Mouse (Mus musculus) cerebellum, postnatal 36 days (tissue): ENCODE data around the gene Dgki.

Experiments
- DNase-seq, 2 experiments: peaks; one replicate each; pipeline ENCODE4 v3.0.0; 2021 to 2022; ENCODE audit warnings: mixed read lengths in 2 of 2

Dgki gene

DNA sequence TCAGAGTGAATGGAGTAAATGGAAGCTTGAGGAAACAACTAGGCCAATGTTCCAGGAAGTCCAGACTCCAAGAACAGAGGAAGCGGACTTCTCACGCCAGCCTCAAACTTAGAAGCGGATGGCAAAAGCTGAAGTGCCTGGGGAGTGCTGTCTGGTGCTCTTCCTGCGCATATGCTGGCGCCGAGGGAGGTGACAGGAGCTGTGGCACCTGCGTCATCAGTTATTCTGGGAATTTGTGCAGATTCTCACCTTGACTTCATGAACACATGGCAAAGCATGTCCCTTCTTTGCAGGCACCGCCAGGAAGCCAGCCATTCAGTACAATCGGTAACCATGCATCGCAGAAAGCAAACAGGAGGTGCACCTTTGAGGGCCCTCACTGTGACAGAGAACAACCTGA, 301.0 kb downstream of the Dgki start:
- DNase-seq, result peak; percentile 71 to 77

DNA sequence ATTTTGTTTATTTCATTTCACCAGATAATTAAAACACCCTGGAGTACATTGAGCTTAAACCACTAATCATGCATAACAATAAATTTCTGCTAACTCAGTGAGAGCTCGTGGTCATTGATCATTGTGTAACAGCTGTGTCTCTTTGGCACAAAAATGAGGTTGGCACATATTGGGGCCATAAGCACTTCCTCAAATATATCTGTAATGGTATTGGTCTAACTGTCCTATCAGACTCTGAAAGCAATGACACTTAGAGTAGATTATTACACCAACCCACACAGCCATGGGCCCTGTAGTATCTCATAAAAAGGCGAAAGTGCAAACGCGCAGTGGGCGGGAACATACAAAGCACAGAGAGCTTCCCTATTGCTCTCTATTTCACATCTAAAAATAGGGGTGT, 305.7 kb downstream of the Dgki start:
- DNase-seq, result no peak

DNA sequence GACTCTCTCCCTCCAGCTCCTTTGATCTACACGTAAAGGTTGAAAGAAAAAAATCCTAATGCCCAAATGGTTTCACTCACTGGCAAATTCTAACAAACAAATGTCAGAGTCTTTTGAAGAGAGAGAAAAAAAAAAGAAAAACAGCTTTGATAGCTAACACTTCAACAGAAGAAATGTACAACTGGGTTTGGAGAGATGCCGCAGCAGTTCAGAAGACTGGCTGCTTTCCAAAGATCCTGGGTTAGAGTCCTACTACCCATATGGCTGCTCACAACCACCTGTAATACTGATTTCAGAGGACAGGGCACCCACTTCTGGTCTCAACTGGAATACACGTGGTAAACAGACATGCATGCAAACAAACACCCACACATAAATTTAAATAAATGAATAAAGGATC, 309.8 kb downstream of the Dgki start:
- no peak for DNase-seq

DNA sequence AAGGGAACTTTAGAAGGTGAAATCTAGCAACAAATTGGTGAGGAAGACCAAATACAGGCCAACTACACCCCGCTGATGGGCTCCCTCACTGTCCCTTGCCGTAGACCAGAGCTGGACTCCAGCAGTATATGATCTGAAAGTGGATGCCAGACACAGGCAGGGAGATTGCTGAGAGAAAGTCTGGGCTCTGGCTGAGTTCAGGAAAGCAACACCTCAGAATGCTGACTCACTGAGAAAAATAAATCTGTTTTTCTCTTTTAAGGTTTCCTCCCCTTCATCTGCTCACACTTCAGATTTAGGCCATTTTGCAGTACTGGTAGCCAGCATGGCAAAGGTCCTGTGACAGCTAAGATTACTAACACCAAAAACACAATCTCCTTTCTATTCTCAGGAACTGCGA, 311.2 kb downstream of the Dgki start:
- DNase-seq, result no peak

DNA sequence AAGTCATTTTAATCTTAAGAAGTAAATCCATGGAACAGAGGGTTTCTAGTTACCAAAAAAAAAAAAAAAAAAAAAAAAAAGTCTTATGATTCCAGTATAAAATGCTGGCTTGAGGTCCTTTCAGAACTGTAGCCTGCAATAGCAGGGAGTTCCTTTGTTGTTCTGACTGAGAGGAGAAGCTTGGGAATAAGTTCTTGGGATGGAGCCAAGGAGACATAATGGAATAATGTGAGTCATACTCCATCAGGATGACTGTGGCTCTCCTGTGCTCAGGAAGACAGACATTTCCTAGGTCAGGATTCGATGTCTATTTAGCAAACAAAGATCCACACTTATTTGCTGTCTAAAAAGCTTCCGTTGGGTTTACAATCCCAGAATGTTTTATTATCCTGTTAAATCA, 318.3 kb downstream of the Dgki start:
- peak in 1 of 2 experiments; percentile 33 for DNase-seq

DNA sequence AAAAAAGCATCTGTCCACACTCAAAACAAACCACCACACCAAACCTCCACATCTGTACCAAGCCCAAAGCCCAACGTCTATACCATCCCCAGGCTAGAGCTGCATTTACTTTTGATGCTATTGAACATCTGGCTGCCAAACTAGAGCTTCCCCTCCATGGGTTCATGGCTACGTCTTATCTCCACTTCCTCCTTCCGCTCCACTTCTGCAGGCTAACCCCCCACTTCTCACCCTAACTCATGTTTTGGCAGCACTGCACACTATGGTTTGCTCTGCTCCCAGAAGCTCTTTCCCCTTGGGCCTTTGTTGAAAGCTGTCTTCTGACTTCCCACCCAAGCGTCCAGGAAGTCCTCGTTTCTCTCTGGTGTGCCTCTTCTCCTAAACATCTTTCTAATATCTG, 319.5 kb downstream of the Dgki start:
- no peak for DNase-seq

DNA sequence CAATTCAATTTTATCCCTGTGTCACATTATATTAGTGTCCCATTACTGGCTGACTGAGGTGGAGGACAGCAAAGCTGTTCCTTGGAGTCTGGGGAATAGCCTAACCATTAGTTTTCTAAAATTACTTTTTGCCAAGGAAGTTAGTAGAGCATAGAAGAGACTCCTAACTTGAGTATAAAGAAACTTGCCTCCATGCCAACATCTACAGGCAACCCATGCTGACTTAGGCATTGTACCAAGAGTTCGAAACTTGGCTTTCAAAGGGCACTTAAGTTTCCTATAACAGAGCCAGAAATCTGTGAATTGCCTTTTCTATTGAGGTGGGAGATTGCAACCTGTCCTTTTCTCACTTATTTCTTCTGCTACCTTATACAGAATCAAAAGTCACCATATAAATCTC, 321.8 kb downstream of the Dgki start:
- no peak for DNase-seq

DNA sequence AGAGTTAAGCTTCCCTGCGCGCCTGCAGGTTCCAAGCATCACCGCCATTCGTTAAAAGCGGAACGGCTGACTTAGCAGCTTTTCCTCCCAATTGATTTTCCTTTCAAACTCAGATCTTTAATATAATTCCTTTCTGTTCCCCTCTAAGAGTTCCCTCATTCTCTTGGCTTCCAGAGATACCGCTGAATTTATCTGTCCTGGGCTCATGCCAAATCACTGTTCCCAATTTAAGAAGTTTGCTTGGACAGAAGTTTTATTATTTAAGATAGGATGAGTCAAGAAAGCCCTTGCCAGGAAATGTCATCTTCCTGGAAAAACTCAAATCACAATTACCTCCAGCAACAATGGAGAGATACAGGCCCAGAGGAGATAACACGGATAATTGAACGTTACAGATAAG, 326.9 kb downstream of the Dgki start:
- no peak for DNase-seq

DNA sequence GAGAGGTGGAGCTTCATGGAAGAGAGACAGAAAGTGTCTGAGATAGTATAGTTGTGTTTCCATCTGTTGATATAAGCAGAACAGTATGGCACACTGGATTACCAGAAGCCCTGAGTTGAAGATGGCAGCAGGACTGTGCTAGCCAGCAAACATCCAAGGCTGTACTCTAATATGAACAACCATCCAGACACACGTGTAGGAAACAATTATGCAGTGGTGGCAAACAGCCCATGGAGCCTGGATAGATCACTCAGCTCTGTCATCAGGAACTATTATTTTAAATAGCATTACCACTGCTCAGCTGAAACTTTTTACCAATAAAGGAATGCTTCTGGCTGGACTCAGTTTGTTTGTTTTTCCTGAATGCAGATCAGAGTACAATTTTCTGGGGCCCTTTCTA, 327.5 kb downstream of the Dgki start:
- DNase-seq, result no peak

DNA sequence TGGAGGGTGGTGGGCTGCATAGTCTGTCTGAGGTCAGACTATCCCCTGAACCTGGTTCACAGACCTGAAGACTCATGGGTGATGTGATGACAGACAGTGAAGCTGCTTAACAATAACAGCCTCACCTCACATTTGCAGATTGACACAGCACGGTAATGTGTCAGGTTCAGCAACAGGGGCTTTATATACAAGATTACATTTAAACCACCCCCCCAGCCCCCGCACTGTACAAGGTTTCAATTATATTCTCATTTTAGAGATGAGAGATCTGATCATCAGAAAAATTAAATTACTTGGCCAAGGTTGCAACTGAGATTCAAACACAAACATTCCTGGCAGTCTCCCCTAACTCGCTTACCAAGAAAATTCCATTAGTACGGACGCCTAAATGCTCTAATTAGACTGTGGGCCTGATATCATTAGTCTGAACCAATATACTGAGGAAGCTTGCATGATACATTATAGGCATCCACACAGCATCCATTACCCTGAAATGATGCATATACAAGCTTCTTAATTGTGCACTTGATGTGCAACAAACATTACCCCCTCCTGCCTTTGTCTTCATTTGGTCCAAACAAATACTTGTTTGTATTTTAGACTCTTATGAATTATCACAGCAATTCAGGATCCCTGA, 330.6 kb downstream of the Dgki start:
- no peak for DNase-seq

DNA sequence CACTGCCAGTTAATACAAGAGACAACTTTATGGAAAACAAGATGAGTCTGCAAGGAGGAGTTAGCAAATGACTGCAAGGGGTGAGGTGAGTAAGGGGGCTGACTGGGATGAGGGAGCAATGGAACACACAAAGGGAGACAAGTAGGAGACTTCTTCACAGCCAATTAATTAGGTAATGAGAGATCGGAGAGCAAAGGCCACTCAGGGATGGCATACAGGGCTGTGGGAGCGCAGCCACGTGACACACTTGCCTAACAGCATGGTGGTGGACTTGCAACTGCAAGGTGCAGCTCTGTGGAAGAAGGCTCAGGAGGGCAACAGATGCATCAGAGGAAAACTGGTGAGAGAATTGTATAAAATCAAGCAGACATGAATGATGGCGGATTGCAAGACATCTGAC, 339.3 kb downstream of the Dgki start:
- no peak for DNase-seq

DNA sequence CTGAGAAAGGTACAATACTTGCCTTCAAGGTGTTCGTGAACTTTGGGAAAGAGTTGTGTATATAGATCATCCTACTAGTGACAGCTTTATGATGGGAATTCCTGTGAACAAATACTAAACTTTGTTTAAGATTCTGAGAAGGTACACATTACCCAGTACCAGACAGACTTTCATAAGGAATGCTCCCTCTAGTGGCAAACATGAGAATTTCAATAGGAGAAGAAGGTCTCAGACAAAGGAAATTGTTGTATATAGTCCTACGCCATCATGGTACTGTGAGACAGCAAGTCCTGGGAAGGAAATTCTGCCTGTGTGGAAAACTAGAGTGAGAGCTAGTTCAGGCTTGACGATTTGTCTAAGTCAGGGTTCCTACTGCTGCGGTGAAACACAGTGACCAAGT, 344.7 kb downstream of the Dgki start:
- DNase-seq, result no peak

DNA sequence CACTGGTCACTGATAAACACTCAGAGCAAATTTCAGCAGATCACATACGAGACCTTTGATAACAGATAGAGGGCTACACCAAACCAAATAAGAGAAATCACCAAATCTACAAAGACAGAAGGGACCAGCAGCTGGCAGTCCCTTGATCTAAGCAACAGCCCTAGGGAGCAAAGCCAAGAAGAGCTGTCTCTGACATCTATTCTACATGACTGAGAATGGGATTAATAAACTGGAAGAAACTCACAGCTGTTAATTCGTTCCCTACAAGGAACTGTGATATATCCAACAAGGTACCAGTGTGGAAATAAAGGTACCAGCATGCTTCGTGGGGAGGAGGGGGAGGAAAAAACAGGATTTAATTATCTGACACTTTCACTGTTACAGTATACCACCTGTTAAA, 349.3 kb downstream of the Dgki start:
- no peak for DNase-seq

DNA sequence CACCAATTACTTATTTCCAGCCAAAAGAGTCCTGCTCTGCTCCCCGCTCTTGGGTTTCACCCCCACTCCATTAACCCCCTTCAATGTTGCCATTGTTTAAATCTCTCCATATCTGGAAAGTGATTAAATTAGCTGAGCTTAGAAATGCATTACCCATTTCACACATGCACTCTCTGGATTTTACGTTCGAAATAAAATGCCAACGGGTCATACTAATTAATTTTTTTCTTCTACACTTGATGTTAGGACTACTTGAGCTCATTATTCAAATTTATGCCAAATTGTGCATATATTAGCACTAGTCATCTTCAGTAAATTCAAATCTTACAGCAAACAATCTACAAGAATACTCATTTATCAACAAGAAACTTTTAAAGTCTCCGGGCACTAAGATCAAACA, 352.1 kb downstream of the Dgki start:
- no peak for DNase-seq

DNA sequence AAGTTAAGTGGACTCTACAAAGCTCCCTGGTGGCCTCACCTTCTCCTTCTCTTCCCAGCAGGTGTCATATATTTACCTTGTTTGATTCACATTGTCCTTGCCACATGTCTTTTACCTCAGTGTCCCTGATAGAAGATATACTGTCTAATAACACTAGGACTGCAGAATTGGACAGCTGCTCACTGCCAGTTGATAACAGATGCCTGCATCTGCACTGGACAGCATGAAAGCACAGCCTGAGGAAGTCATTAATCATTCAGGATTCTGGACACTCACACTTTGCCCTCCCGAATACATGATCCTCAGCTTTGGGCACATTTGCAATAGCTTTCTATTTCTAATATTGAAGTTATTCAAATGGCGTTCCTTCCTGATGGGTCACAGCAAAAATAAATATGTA, 362.5 kb downstream of the Dgki start:
- DNase-seq, result no peak

DNA sequence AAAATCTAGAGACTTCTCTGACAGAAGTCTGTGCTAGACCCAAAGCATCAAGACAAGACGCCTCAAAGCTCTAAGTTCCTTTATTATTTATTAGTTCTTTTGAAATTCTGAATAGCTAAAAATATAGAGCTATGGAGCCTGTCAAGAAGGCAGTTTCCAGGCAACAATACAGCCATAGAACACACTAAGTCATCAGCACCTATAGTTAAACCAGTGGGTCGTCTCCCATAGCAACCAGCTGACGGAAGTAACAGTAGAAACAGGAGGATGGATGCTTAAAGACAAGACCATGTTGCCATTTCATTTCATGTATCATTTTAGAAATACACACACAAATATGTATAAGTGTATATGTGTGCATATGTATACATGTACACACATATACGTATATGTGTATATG, 363.2 kb downstream of the Dgki start:
- DNase-seq, result no peak

DNA sequence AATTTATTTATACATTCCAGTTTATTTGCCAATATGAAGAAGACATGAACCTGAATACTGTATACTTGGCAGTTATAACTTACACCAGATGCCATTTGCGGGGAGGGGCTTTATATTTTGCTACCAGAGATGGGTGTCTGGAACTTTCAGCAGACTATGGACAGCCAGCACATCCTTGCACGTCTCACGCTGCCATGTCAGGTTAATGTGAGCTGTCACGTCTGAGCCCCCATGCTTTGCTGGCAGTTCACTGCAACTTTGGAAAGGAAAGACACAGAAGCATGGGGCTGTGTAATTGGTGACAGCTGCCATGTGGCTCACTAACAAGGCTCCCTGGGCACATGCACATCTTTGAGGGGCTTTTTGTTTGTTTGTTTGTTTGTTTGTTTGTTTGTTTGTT, 368.5 kb downstream of the Dgki start:
- no peak for DNase-seq

DNA sequence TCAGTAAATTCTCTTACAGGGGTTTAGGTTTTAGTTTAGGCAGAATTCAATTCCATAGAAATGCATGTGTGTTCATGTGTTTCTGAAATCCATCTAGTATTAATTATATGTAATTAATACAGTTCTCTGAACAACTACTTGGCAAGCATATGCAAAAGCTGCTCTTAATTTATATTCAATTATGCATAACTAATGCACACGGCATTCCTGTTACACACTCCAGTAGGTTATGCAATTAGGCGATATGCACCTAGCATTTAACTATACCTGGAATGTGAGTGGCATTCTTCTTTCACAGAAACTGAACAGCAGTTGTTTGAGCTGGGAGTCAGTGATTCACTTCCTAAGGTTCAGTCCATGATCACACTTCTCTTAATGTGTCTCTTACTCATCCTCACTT, 370.2 kb downstream of the Dgki start:
- no peak for DNase-seq

DNA sequence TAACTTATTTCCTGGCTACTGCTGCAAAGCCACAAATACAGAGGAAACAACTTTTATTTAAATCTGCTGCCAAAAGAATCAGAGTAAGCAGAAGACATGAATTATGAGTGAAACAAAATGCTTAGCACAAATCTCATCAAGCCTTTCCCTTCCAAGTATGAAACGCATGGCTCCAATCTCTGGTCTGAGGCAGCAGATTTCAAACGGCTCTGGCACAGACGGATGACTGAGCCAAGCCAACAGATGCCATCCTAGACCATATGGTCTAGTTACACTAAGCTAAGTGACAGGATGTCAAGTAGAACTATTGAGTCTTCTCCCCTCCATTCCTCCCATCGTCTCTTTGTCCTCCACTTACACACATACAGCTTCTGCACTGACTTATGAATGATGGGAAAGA, 373.5 kb downstream of the Dgki start:
- peak; percentile 57 to 65 for DNase-seq

DNA sequence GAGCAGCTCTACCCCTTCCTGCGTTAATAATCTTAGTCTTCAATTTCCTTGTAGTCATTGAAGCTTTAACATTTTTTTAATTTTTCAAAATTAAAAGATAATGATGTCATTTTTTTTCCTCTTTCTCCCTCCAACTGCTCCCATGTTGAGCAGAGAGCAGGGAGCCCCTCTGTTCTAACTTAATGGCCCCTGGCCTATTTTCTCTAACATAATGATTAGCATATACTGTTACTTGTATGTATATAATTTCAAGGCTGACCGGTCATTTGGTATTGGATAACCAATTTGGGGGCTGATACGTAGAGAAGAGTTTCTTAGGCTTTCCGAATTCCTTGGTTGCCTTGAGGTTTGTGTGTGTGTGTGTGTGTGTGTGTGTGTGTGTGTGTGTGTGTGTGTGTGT, 378.0 kb downstream of the Dgki start:
- no peak for DNase-seq

DNA sequence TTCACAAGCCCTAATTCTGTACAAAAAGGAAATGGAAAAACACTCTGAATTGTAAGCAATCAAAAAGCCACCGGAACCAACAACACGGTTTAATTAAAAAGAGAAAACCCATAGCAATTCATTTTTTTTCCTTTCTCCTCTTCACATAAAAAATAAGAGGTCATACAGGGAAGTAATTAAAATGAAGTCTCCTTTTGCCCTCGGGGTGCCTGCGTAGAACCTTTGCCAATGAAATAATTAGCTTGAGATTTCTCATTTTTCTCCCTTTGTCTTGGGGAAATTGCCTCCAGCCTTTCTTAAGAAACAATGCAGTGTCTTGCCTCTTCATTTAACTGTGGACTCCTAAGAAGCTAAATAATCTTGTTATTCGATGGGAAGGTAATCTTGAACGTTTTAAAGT, 388.4 kb downstream of the Dgki start:
- no peak for DNase-seq

DNA sequence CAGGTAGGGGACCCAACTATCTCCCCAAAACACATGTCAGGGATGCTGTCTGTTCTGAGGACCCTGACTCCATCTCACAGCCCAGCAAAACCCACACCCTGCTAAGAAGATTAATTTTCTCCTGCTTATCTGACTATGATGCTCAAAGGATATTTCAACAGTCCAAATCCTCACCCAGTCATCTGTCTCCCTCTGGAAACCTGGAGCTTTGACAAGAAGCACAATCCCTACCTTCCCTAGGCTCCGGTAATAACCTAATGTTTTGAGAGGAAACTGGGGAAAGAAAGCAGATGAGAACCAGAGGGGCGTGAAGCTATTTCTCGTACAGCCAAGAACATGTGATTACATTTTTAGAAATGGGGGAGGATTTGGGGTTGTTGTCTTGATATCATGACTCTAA, 392.8 kb downstream of the Dgki start:
- peak in 1 of 2 experiments; percentile 15 for DNase-seq

DNA sequence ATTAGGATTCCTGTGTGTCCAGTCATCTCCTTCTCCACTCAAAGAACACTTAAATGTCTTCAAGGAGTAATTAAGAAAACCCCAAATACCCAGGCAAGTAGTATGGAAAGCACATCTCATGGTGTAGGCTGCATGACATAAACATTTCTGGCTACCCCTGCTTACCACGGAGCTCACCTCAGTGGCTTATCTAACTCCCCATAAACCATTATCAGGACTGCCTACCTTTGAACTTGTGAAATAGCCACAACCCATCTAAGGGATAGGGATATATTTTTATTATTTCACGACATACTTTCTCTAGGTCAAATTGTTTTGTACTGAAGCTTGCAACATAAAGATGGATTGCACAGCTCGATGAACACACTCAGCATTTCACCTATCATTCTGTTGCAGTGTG, 394.0 kb downstream of the Dgki start:
- no peak for DNase-seq

DNA sequence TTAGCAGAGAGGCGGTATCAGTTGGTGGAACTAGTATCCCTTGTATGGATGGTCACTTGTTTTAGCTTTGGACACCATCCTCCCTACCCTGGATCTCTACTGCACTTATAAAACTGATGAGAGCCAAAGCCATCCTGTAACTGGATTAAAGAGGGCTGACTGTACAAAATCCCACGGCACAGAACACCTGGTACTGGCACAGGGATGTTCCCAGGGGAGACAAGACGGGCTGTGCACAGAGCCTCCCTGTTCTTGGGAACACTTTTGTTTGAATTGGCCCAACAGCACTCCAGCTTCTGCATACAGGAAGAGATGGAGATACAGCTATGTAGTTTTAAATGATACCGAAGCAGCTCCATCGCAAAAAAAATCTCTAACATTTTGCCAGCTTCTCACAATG, 395.1 kb downstream of the Dgki start:
- DNase-seq, result no peak

DNA sequence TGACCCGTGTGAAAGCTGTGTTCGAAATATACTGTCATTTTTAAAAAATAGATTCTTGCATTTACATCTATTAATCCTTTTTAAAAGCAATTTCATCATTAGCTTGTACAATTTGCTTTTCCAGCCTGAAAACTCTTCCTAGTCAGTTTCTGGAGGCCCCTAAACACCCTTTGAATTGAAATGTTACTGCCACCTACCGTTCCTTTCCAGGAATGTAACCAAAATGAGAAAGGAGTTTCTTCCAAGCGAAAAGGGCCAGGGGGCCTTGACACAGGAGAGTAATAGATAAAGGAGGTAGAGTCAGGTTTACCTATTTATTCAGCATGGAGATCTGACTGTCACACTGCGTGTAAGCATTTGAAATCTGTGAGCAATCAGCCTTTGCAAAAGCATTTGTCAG, 396.2 kb downstream of the Dgki start:
- DNase-seq, result peak in 1 of 2 experiments; percentile 59
